Mouse (Mus musculus) kidney, embryonic 16.5 days (tissue): ENCODE measurements around the gene Adh1. TPM values are rescaled to one million over a fixed set of nuclear protein-coding genes. Genes with fewer than 3 reads are reported as not detected.

Source experiments
- ATAC-seq: fragments of 200-750 bp; cut with Nextera tagmentation; 2 replicates; pipeline ENCODE4 v1.8.0; 2017; ENCODE audit warnings: moderate TSS enrichment; ENCODE audit not compliant: low FRiP score, low TSS enrichment
- H3K27ac ChIP-seq: fragments of 300-500 bp; sonication (generic); 2 replicates; pipeline ENCODE4 v1.5.1; 2014; ENCODE audit warnings: low read length
- H3K27me3 ChIP-seq: fragments of 300-500 bp; sonication (generic); 2 replicates; pipeline ENCODE4 v1.6.1; 2014; ENCODE audit warnings: low read length, control low read depth, mixed read lengths; ENCODE audit not compliant: insufficient read depth
- H3K36me3 ChIP-seq: fragments of 300-500 bp; sonication (generic); 2 replicates; pipeline ENCODE4 v1.6.1; 2014; ENCODE audit warnings: low read length, control low read depth, mixed read lengths; ENCODE audit not compliant: insufficient read depth
- H3K4me1 ChIP-seq: fragments of 300-500 bp; sonication (generic); 2 replicates; pipeline ENCODE4 v1.6.1; 2014; ENCODE audit warnings: low read length, control low read depth, mixed read lengths; ENCODE audit not compliant: insufficient read depth
- H3K4me2 ChIP-seq: fragments of 300-500 bp; sonication (generic); replicated peaks from 2 replicates; pipeline ENCODE4 v1.6.1; 2014; ENCODE audit warnings: low read depth, low read length
- H3K4me3 ChIP-seq: fragments of 300-500 bp; sonication (generic); 2 replicates; pipeline ENCODE4 v1.5.1; 2014; ENCODE audit warnings: mild to moderate bottlenecking, low read length
- H3K9ac ChIP-seq: fragments of 300-500 bp; sonication (generic); replicated peaks from 2 replicates; pipeline ENCODE4 v1.6.1; 2014; ENCODE audit warnings: low read length
- H3K9me3 ChIP-seq: fragments of 300-500 bp; sonication (generic); 2 replicates; pipeline ENCODE4 v1.6.1; 2016; ENCODE audit warnings: low read length, control low read depth
- WGBS: fragments of 180-500 bp; shearing (Covaris S2); extraction: QIAGEN DNeasy Blood & Tissue Kit; methylation state at CpG from one replicate; pipeline ENCODE4 v1.1.7; 2014; 5-methylcytosine and 5-hydroxymethylcytosine counted together
- polyA plus RNA-seq: library from polyadenylated mRNA; unstranded; fragments of >200 nt; fragmentation: Nextera tagmentation; extraction: Ambion mirVana; gene quantifications from 2 replicates; pipeline ENCODE4 v1.2.1, GENCODE M21; 2015

Gene Adh1
- polyA plus RNA-seq, 1 experiment from 2014 or later, result 115 TPM

DNA sequence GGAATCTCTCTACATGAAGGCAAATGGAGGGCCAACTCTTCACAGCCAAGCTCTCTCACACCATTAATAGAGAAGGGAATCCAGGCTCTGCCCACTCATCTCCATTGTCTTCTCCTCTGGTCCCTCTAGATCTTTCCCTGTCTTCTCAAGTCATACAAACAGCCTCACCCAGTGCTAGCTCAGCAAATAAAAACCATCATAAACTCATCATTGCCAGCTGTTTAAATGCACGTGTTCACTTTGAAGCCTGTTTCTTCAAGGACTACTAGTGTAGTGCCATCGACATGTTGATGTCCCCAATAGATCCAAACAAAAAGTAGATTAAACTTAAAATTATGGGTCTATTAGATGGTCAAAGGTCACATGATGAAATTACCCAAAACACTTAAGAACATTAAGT lies 10.5 kb downstream of the Adh1 start:
- Histone ChIP-seq H3K27ac (no peak overlapping the region), H3K4me2 (no peak overlapping the region), H3K27me3 (no peaks in the 10 kb centered on the region), H3K4me3 (no peak overlapping the region), H3K4me1 (peaks cover 12% of the 10 kb centered on the region; the same call in 1 of the 2 replicates), H3K9me3 (no peaks in the 10 kb centered on the region), H3K36me3 (no peaks in the 10 kb centered on the region), H3K9ac (no peak overlapping the region)
- no peak for ATAC-seq
- 39% methylated on average over 2 of the region's 2 CpGs for WGBS

DNA sequence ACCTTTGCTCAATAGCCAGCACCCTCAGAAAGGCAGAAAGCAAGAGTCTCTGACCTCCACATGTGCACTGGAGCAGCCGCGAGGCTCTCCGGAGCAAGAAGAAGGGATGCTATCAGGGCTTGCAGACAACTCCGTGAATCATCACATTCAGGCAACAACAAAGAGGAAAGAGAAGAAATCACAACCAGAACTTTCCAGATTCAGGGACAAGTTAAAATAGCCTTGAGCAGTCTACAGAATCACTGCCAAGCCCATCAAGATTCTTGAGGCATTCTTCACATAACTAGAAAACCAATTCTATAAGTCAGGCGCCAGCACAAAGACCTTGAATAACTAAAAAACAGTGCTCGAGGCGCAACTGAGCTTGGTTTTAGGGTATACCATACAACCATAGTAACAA lies 12.3 kb downstream of the Adh1 start:
- H3K36me3 ChIP-seq, result no peaks in the 10 kb centered on the region
- H3K9ac ChIP-seq, result no peak overlapping the region
- no peaks in the 10 kb centered on the region for H3K27me3 ChIP-seq
- H3K4me3 ChIP-seq, result no peak overlapping the region
- H3K4me1 ChIP-seq, result peaks cover 21% of the 10 kb centered on the region
- H3K27ac ChIP-seq, result no peak overlapping the region
- 69% methylated on average over 7 of the region's 7 CpGs for WGBS
- H3K9me3 ChIP-seq, result no peaks in the 10 kb centered on the region
- no peak overlapping the region for H3K4me2 ChIP-seq
- ATAC-seq, result no peak

DNA sequence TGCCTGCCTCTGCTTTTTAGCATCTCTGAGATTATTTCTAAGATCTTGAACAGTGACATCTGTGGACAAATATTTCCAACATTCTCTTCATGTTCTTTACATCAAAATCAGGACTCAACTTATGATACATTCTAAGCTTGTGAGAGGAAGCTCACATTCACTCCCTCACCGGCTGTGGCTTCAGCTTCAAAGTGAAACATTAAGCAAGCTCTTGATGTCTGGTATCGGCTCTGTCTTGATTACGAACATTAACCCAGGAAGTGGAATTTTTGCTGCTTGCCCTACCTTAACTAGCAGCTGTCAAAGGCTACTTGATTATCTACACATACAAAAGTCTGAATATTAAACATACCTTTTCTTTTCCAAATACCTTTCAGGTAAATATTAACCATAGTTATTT lies 14.3 kb downstream of the Adh1 start:
- no peak for ATAC-seq
- no peak overlapping the region; the same call in 1 of the 2 replicates for H3K9ac ChIP-seq
- no peaks in the 10 kb centered on the region for H3K36me3 ChIP-seq
- 54% methylated on average over 3 of the region's 3 CpGs for WGBS
- H3K27ac ChIP-seq, result peak overlapping the region; percentile 20
- H3K4me2 ChIP-seq, result no peak overlapping the region
- no peak overlapping the region for H3K4me3 ChIP-seq
- H3K27me3 ChIP-seq, result no peaks in the 10 kb centered on the region
- H3K4me1 ChIP-seq, result peaks cover 21% of the 10 kb centered on the region
- no peaks in the 10 kb centered on the region for H3K9me3 ChIP-seq

DNA sequence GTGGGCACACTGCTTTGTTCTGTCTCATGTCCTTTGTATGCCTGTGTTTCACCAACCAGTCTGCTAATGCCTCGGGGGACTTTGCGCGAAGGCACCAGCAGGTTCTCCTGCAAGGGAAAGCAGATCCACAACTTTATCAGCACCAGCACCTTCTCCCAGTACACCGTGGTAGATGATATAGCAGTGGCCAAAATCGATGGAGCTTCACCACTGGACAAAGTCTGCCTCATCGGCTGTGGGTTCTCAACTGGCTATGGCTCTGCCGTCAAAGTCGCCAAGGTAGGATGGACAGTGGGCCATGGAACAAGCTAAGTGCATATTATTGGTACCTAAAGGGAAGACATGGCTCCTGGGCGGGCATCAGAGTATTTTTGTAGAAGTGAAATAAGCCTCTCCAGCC lies 21.8 kb downstream of the Adh1 start:
- no peak for ATAC-seq
- 91% methylated on average over 9 of the region's 9 CpGs for WGBS
- H3K4me2 ChIP-seq, result no peak overlapping the region
- no peaks in the 10 kb centered on the region for H3K9me3 ChIP-seq
- peaks cover 1% of the 10 kb centered on the region; the same call in 1 of the 2 replicates for H3K4me1 ChIP-seq
- H3K36me3 ChIP-seq, result no peaks in the 10 kb centered on the region
- H3K9ac ChIP-seq, result no peak overlapping the region
- no peak overlapping the region for H3K27ac ChIP-seq
- no peak overlapping the region for H3K4me3 ChIP-seq
- H3K27me3 ChIP-seq, result no peaks in the 10 kb centered on the region

DNA sequence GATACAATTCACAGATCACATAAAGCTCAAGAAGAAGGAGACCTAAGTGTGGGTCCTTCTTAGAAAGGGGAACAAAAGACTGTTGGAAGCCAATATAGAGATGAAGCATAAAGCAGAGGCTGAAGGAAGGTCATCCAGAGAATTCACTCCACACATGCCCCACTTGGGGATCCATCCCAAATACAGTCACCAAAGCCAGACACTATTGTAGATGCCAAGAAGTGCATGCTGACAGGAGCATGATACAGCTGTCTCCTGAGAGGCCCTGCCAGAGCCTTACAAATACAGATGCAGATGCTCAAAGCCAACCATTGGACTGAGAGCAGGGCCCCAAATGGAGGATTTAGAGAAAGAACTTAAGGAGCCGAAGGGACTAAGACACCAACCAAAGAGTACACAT lies 23.0 kb downstream of the Adh1 start:
- Histone ChIP-seq H3K9me3 (no peaks in the 10 kb centered on the region), H3K4me1 (no peaks in the 10 kb centered on the region), H3K9ac (no peak overlapping the region), H3K4me2 (no peak overlapping the region), H3K36me3 (no peaks in the 10 kb centered on the region), H3K4me3 (no peak overlapping the region), H3K27ac (no peak overlapping the region), H3K27me3 (no peaks in the 10 kb centered on the region)
- WGBS, result 90% methylated on average over 1 of the region's 1 CpGs
- no peak for ATAC-seq

DNA sequence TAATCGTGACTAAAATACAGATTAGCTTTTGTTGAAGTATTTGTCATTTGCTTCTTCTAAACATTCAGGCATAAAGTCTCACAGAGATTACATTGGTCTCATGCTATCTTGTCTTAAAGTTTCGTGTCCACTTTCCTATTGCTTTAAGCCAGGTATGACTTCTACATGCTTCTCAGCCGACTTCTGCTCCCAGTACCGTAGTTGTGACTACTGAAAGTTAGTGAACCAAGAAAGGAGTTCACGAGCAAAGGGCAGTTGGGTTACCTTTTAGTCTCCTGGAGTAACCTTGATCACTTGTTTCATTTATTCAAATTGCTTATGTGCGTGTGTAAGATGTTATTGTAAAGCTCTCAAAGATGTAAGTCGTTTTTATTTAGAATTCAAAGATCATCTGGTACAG lies 25.2 kb downstream of the Adh1 start:
- ATAC-seq, result no peak
- no peak overlapping the region for H3K4me2 ChIP-seq
- 81% methylated on average over 7 of the region's 7 CpGs for WGBS

DNA sequence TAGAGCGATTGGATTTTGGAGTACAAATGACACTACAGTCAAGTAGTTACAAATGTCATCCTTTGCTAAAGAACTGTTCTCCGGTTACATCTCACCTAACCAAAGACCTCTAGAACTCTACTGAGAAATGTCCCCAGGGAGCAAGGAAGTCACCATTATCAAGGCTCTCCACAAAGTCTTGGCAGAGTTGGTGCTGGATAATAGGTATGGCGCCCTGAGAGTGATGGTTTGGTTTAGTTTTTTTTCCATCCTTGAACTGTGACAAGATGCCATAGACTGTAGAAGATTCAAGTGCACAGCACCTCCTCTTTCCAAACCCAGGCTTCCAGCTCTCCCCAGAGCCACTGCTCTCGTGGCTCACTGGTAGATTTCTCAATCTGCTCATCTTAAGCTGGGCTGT lies 26.9 kb downstream of the Adh1 start:
- H3K27ac ChIP-seq, result no peak overlapping the region
- peaks cover 6% of the 10 kb centered on the region for H3K4me1 ChIP-seq
- no peaks in the 10 kb centered on the region for H3K36me3 ChIP-seq
- H3K9ac ChIP-seq, result no peak overlapping the region
- no peaks in the 10 kb centered on the region for H3K27me3 ChIP-seq
- no peak overlapping the region for H3K4me2 ChIP-seq
- H3K4me3 ChIP-seq, result no peak overlapping the region
- ATAC-seq, result no peak
- no peaks in the 10 kb centered on the region for H3K9me3 ChIP-seq
- WGBS, result 85% methylated on average over 4 of the region's 4 CpGs

More for the DNA sequence above, 25.2 kb downstream of the Adh1 start:
- no peaks in the 10 kb centered on the region for H3K9me3 ChIP-seq
- peaks cover 5% of the 10 kb centered on the region for H3K4me1 ChIP-seq
- H3K27ac ChIP-seq, result no peak overlapping the region
- no peak overlapping the region for H3K9ac ChIP-seq
- H3K4me3 ChIP-seq, result no peak overlapping the region
- H3K36me3 ChIP-seq, result no peaks in the 10 kb centered on the region
- H3K27me3 ChIP-seq, result no peaks in the 10 kb centered on the region

DNA sequence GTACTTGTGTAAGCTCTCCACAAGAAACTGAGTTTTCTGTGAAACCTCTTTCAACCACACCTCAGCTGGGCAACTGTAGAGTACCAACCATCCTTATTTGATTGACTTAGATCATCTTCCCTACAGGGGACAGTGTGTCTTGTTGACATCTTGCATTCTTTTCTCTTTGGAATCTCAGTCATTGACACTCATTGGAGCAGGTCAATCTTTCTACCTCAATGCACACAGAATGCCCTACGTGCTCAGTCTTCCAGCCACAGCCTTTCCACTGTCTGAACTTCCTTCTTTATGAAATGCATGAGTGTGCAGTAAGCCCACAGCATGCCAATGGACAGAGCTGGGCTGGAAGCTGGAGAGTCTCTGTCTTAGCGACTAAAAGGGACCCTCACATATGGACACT lies 29.9 kb downstream of the Adh1 start:
- peak; percentile 85 for ATAC-seq
- no peak overlapping the region for H3K4me2 ChIP-seq
- WGBS, result 56% methylated on average over 2 of the region's 2 CpGs
- H3K9ac ChIP-seq, result no peak overlapping the region
- no peak overlapping the region for H3K27ac ChIP-seq
- no peaks in the 10 kb centered on the region for H3K9me3 ChIP-seq
- H3K4me1 ChIP-seq, result peaks cover 6% of the 10 kb centered on the region
- no peak overlapping the region for H3K4me3 ChIP-seq
- H3K27me3 ChIP-seq, result no peaks in the 10 kb centered on the region
- no peaks in the 10 kb centered on the region for H3K36me3 ChIP-seq

DNA sequence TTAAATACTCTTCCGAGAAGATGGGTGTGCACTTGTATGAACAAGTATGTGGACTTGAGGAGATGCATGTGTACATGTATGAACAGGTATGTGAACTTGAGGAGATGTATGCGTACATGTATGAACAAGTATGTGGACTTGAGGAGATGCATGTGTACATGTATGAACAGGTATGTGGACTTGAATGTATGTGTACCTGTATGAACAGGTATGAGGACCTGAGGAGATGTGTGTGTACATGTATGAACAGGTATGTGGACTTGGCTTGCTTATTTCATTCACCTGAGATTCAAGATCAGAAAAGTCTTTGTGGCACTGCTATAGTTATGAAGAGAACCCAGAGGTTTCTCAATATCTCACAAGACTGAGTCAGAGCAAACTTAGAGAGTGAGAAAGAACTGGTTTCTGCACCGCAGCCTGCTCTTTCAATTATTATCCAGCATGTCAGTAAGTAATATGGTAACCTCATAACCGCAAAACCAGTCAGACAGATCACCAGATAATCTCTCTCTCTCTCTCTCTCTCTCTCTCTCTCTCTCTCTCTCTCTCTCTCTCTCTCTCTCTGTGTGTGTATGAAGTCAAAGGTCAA lies 30.8 kb downstream of the Adh1 start:
- H3K36me3 ChIP-seq, result no peaks in the 10 kb centered on the region
- H3K27me3 ChIP-seq, result no peaks in the 10 kb centered on the region
- WGBS, result 87% methylated on average over 4 of the region's 4 CpGs
- no peak overlapping the region for H3K4me3 ChIP-seq
- no peaks in the 10 kb centered on the region for H3K9me3 ChIP-seq
- H3K27ac ChIP-seq, result peak overlapping the region; percentile 61; the same call in 1 of the 2 replicates
- H3K4me2 ChIP-seq, result no peak overlapping the region
- H3K4me1 ChIP-seq, result peaks cover 6% of the 10 kb centered on the region
- no peak for ATAC-seq
- H3K9ac ChIP-seq, result no peak overlapping the region

DNA sequence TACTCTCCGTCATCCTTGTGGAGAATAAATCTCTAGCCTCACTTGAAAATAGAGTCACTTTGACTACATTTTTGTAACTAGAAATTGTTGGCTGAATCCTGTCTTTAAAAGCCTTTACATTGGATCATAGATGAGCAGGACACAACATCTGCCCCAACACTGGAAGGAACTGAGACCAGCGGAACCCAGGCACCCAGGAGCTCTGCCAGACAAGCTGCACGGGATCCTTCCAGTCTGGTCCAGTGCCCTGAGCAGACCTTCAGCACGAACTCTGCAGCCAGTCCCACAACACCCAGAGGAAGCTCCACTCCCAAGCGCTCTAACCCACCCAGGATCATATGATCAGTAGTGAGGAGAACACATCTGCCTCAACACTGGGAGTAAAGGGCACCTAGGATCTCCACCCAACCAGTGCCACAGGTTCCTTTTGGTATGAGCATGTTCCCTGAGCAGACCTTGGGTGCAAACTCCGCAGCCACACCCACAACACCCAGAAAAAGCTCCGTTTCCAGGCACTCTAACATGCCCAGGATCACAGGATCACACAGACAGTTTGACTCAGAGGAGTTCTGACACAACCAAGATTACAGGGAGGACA lies 32.6 kb downstream of the Adh1 start:
- no peak overlapping the region for H3K4me3 ChIP-seq
- H3K4me2 ChIP-seq, result no peak overlapping the region
- no peak overlapping the region for H3K27ac ChIP-seq
- 92% methylated on average over 7 of the region's 7 CpGs for WGBS
- ATAC-seq, result no peak
- no peaks in the 10 kb centered on the region for H3K36me3 ChIP-seq
- H3K9ac ChIP-seq, result no peak overlapping the region
- H3K4me1 ChIP-seq, result peaks cover 6% of the 10 kb centered on the region
- peaks cover 11% of the 10 kb centered on the region for H3K9me3 ChIP-seq
- H3K27me3 ChIP-seq, result no peaks in the 10 kb centered on the region
